Mouse (Mus musculus) myocyte (in vitro differentiated cells): ENCODE data around the gene 1810043G02Rik. TPM values are rescaled to one million over a fixed set of nuclear protein-coding genes. Genes with fewer than 3 reads are reported as not detected.
A peak's percentile ranks its signal among the peaks of the same experiment; 100 is the strongest.

Experiments
- H3K27me3 ChIP-seq: one replicate; pipeline ENCODE4 v1.6.1; 2011; ENCODE audit not compliant: control insufficient read depth, insufficient read depth, insufficient read length
- H3K36me3 ChIP-seq: one replicate; pipeline ENCODE4 v1.6.1; 2011; ENCODE audit not compliant: control insufficient read depth, insufficient read depth
- H3K4me2 ChIP-seq: one replicate; pipeline ENCODE4 v1.6.1; 2011; ENCODE audit warnings: low read depth, control low read depth
- H3K4me3 ChIP-seq: one replicate; pipeline ENCODE4 v1.5.1; 2011; ENCODE audit warnings: mild to moderate bottlenecking, control low read depth, moderate library complexity
- H3K79me2 ChIP-seq: one replicate; pipeline ENCODE4 v1.6.1; 2011; ENCODE audit not compliant: control insufficient read depth, insufficient read depth
- H3ac ChIP-seq: one replicate; pipeline ENCODE4 v1.6.1; 2011; ENCODE audit not compliant: control insufficient read depth, insufficient read length
- CEBPB ChIP-seq: IDR thresholded peaks from 2 replicates; pipeline ENCODE4 v1.6.1; 2011; ENCODE audit warnings: mild to moderate bottlenecking, moderate library complexity; ENCODE audit not compliant: poor library complexity, insufficient read depth, severe bottlenecking
- E2F4 ChIP-seq: IDR thresholded peaks from one replicate; pipeline ENCODE4 v1.6.1; 2011; ENCODE audit warnings: mild to moderate bottlenecking, control low read depth, moderate library complexity; ENCODE audit not compliant: insufficient read depth
- MAX ChIP-seq: IDR thresholded peaks from one replicate; pipeline ENCODE4 v1.6.1; 2011; ENCODE audit warnings: low read depth, mild to moderate bottlenecking, control low read depth
- MYOD1 ChIP-seq, 3 experiments: IDR thresholded peaks; one replicate each; pipeline ENCODE4 v1.6.1; 2011; ENCODE audit warnings: control low read depth in 2 of 3, low read depth in 2 of 3, mild to moderate bottlenecking in 2 of 3, moderate library complexity in 1 of 3; ENCODE audit not compliant: insufficient read length in 2 of 3, control insufficient read depth in 1 of 3
- MYOG ChIP-seq, 3 experiments: IDR thresholded peaks; one replicate each; pipeline ENCODE4 v1.6.1; 2011; ENCODE audit warnings: control low read depth in 2 of 3, low read depth in 2 of 3, mild to moderate bottlenecking in 2 of 3; ENCODE audit not compliant: insufficient read length in 2 of 3, control insufficient read depth in 1 of 3, insufficient read depth in 1 of 3
- POLR2A ChIP-seq: IDR thresholded peaks from one replicate; pipeline ENCODE4 v1.6.1; 2011; ENCODE audit warnings: low read depth, mild to moderate bottlenecking, control low read depth, moderate library complexity; ENCODE audit not compliant: insufficient read length
- POLR2AphosphoS2 ChIP-seq: IDR thresholded peaks from one replicate; pipeline ENCODE4 v1.6.1; 2011; ENCODE audit warnings: low read depth, control low read depth; ENCODE audit not compliant: insufficient read length
- REST ChIP-seq: IDR thresholded peaks from one replicate; pipeline ENCODE4 v1.6.1; 2011; ENCODE audit warnings: mild to moderate bottlenecking, control low read depth, moderate library complexity; ENCODE audit not compliant: insufficient read depth, insufficient read length
- SRF ChIP-seq: IDR thresholded peaks from one replicate; pipeline ENCODE4 v1.6.1; 2011; ENCODE audit warnings: low read depth; ENCODE audit not compliant: control insufficient read depth, insufficient read length
- TCF12 ChIP-seq: IDR thresholded peaks from one replicate; pipeline ENCODE4 v1.6.1; 2011; ENCODE audit warnings: mild to moderate bottlenecking, control low read depth; ENCODE audit not compliant: poor library complexity, insufficient read depth, severe bottlenecking
- TCF3 ChIP-seq: IDR thresholded peaks from one replicate; pipeline ENCODE4 v1.6.1; 2011; ENCODE audit warnings: low read depth, control low read depth; ENCODE audit not compliant: insufficient read length
- USF1 ChIP-seq: IDR thresholded peaks from one replicate; pipeline ENCODE4 v1.6.1; 2011; ENCODE audit warnings: low read depth, mild to moderate bottlenecking, control low read depth, moderate library complexity
- polyA plus RNA-seq: library from polyadenylated mRNA; unstranded; fragments of >200 nt; fragmentation: generic; extraction: Trizol; gene quantifications from one replicate; pipeline ENCODE4 v1.2.1, GENCODE M21; 2012; ENCODE audit warnings: missing spikeins

Gene 1810043G02Rik
- polyA plus RNA-seq, 1 experiment: 12.8 TPM

DNA sequence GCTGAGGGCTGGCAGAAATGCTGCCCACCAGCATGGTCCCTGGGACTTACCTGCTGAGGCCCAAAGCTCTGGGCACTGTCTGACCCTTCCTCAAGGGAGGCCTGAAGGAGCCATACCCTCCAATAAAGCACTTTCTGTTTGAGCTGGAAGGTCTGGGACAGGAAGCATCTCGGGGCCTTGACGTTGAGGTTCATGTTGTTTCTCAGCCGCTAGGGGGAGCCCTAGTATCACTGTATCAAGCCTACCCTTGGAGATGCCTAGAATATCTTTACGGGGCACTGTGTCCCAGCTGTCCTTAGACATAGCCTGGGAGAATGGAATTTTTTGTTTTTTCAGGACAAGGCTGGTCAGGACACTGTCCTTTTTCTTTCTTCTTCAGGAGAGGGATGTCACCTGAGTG, 6.3 kb downstream of the 1810043G02Rik start:
- no peak overlapping the region for H3K4me3 ChIP-seq
- no peaks in the 10 kb centered on the region for H3K79me2 ChIP-seq
- no peak overlapping the region for H3ac ChIP-seq
- no peaks in the 10 kb centered on the region for H3K27me3 ChIP-seq
- TF ChIP-seq POLR2AphosphoS2: peak; percentile 12
- peak in 1 of 3 experiments; percentile 3 for TF ChIP-seq MYOG (IDR thresholded peaks at IDR 0.05; ENCODE audit: control insufficient read depth in 1 of 3, insufficient read depth in 1 of 3, insufficient read length in 2 of 3, low read depth in 2 of 3)
- no peak for TF ChIP-seq SRF
- H3K36me3 ChIP-seq: peaks cover 4% of the 10 kb centered on the region
- H3K4me2 ChIP-seq: no peak overlapping the region

DNA sequence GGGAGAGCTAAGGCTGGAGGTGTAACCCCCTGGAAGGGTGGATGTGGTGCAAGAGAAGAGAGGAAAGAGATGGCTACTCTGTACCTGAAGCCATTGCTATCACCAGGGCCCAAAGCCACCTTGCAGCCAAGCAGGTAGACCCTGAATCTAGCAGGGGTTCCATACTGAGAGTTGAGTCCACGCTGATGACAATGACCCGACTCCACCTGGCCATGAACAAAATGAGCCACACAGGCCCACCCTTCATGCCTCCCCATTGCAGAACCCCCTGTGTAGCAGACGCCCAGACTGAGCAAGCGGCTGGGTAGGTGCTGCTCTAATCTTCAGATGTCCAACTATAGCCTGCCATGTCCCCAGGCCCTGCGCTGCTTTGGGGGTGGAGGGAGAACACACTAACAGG, 7.5 kb downstream of the 1810043G02Rik start:
- Histone ChIP-seq H3K36me3 (peaks cover 4% of the 10 kb centered on the region), H3K27me3 (no peaks in the 10 kb centered on the region), H3ac (no peak overlapping the region), H3K79me2 (no peaks in the 10 kb centered on the region), H3K4me3 (no peak overlapping the region), H3K4me2 (no peak overlapping the region)
- no peak for TF ChIP-seq SRF
- TF ChIP-seq USF1: no peak
- no peak for TF ChIP-seq E2F4
- TF ChIP-seq POLR2AphosphoS2: peak; percentile 85

DNA sequence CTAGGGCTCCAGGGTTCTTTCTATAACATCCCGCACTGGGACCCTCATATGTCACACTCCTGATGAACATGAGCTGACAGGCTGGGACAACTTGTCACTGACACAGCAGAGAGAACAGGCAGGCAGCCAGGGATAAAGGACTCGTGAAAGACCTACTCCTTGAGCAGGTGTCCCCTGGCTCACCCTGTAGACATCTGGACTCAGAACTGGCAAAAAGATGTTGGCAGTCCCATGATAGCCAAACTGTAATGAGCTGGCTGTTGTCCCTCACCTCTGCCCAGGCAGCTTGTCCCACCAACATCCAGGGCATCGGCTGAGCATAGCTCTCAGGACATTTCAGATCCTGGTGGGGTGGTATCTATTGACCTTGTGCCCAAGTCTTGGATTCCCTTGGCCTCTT, 17.3 kb downstream of the 1810043G02Rik start:
- H3K79me2 ChIP-seq: no peaks in the 10 kb centered on the region
- H3ac ChIP-seq: no peak overlapping the region
- H3K4me3 ChIP-seq: no peak overlapping the region
- no peak overlapping the region for H3K4me2 ChIP-seq
- no peak for TF ChIP-seq POLR2AphosphoS2
- no peak for TF ChIP-seq POLR2A
- TF ChIP-seq SRF: no peak
- TF ChIP-seq MAX: no peak
- no peak for TF ChIP-seq TCF12
- no peak for TF ChIP-seq CEBPB
- TF ChIP-seq MYOG (IDR thresholded peaks at IDR 0.05; ENCODE audit: control insufficient read depth in 1 of 3, insufficient read depth in 1 of 3, insufficient read length in 2 of 3, low read depth in 2 of 3): no peak
- TF ChIP-seq MYOD1 (IDR thresholded peaks at IDR 0.05; ENCODE audit: control insufficient read depth in 1 of 3, insufficient read length in 2 of 3, low read depth in 2 of 3): no peak
- no peak for TF ChIP-seq E2F4
- no peak for TF ChIP-seq USF1
- no peak for TF ChIP-seq TCF3
- no peak for TF ChIP-seq REST
- H3K36me3 ChIP-seq: no peaks in the 10 kb centered on the region
- H3K27me3 ChIP-seq: no peaks in the 10 kb centered on the region

DNA sequence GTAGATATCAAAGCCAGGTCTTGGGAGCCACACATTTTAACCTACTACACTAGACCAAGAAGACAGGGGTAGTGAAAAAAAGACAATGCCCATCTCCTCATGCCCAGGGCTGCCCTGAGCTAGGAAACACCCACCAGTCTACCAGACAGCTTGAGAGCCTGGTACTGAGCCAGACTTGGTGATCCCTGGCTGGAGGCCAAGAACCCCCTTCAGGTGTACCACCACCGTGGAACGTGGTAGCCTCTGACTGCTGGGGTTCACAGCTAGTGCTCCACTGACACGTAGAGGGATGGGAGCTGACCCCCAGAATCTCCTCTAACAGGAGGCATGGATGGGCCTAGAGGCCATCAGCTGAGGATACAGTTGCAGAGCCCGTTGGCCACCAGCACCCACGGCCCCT, 21.9 kb downstream of the 1810043G02Rik start:
- H3ac ChIP-seq: no peak overlapping the region
- H3K27me3 ChIP-seq: no peaks in the 10 kb centered on the region
- H3K4me2 ChIP-seq: no peak overlapping the region
- no peak overlapping the region for H3K4me3 ChIP-seq
- peaks cover 4% of the 10 kb centered on the region for H3K79me2 ChIP-seq
- H3K36me3 ChIP-seq: peaks cover 6% of the 10 kb centered on the region
- TF ChIP-seq SRF (no peak), MYOD1 (IDR thresholded peaks at IDR 0.05; ENCODE audit: control insufficient read depth in 1 of 3, insufficient read length in 2 of 3, low read depth in 2 of 3) (no peak), USF1 (no peak), MAX (no peak)

DNA sequence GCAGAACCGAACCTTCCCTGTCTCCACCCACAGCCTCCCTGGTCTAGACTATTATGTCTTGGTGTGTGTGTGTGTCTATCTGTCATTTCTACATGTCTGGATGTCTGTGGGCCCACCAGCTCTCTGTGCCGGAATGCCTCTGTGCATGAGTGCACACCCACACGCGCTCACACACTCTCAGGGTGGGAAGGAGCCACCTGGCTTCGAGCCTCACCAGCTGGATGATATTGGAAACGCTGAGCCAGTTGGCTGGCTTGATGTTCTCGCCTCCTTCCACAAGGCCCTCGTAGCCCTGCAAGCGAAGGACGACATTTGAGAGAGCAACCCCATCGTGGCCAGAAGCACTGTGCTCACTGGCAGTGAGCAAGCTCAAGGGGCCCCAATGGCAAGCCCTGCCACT, 23.5 kb downstream of the 1810043G02Rik start:
- Histone ChIP-seq H3ac (no peak overlapping the region), H3K27me3 (no peaks in the 10 kb centered on the region), H3K4me2 (no peak overlapping the region), H3K4me3 (no peak overlapping the region), H3K36me3 (peaks cover 6% of the 10 kb centered on the region), H3K79me2 (peaks cover 12% of the 10 kb centered on the region)
- TF ChIP-seq MYOD1 (IDR thresholded peaks at IDR 0.05; ENCODE audit: control insufficient read depth in 1 of 3, insufficient read length in 2 of 3, low read depth in 2 of 3) (no peak), TCF12 (no peak), MYOG (IDR thresholded peaks at IDR 0.05; ENCODE audit: control insufficient read depth in 1 of 3, insufficient read depth in 1 of 3, insufficient read length in 2 of 3, low read depth in 2 of 3) (no peak), USF1 (no peak), MAX (no peak), TCF3 (no peak), CEBPB (no peak), POLR2AphosphoS2 (no peak), REST (no peak), SRF (no peak), POLR2A (no peak), E2F4 (no peak)
